Mouse (Mus musculus) activated CD4-positive, CD25-positive, alpha-beta regulatory T cell (primary cell): Measurements from ENCODE around the gene Thsd1. TPM values are rescaled to one million over a fixed set of nuclear protein-coding genes. Genes with fewer than 3 reads are reported as not detected.

ENCODE experiments used
- polyA plus RNA-seq, 2 experiments: library from polyadenylated mRNA; unstranded; fragments of 100-300 nt; shearing (Covaris generic); gene quantifications; one replicate each; pipeline ENCODE4 v1.2.1; 2017

Gene Thsd1
- polyA plus RNA-seq, result under 1 TPM; 0.26 to 0.44 TPM

DNA sequence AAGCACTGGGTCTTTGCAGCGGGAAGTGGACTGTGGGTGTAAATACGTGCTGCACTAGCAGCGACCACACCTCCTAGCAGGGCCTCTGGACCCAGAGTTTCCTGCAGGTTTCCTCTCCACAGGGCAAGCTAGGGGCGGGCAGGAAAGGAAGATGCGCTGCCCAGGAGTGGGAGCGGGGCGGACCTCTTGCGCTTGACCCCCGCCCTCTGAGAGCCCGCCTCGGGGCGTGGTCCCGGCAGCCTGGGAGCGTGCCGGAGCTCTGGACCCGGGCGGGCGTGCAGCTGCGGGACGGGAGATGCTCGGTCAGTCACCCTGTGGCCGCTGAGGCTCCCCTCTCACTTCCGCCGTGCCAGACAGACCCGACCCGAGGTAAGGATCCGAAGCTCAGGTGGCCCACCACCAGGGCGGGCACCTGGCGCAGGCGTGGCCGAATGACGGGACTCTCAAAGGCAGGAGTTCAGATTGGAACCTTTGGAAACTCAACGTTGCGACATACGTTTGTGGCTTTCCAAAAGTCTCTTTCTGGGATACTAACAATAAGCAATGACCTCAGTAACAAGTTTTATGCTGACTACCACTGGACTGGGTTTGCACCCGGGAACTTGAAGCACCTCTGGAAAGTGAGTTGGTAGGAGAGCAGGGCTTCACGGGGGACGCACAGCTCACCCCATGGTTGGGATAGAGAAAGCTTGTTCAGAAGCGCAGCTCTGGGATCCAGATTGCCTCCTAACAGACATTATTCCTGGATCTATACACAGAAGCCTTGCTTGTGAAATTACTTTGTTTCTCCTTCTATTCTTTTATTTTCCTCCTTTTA lies at the start of gene Thsd1:
Thsd1 (plus strand) TSS at position 253 of the 817 bp plus-strand sequence.

GRCm38 (mm10) chr8:22185431-22186397 lies 41.4 kb upstream of the Thsd1 start, which contains the start of gene Ckap2:
Ckap2 (minus strand) TSS chr8:22185819.

DNA sequence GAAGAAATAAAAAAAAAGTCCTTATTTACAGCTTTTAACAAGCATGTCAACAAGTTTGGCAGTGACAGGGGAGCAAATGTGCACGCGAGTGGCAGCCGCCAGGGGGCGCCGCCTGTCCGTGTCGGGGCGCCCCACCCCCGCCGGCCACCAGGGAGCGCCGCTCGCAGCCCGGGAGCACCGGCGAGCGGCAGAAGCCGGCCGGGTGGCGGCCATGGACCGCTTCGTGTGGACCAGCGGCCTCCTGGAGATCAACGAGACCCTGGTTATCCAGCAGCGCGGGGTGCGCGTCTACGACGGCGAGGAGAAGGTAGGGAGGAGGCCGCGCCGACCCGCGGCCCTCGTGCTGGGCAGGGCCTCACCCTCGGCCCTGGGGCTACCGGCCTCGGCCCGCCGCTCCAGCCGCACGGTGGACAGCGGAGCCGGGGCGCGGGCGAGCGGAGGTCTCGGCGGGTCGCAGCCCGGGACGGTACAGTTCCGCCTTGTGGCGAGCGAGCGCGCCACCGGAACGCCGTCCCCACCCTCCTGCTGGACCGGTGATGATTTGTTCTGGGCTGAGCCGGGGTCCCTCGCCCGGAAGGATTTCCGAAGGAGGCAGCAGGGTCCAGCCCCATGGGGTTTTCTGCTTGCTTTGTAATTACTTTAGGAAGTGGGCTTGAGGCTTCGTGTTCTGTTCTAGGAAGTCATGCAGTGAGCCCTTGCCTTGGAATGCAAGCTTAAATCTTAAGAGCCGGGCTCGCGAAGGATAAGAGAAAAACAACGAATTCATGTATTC lies 34.3 kb upstream of the Thsd1 start, which contains the start of gene Vps36:
Vps36 (plus strand) TSS at position 150 of the 772 bp plus-strand sequence.

GRCm38 (mm10) chr8:22282999-22283491 lies 55.9 kb downstream of the Thsd1 start, which contains the start of gene Tpte:
Tpte (plus strand) TSS chr8:22283441.

Other genes starting within 250 kb of the Thsd1 start
- gene Atp7b, start 167.0 kb upstream of the Thsd1 start, polyA plus RNA-seq, result under 1 TPM; 0.04 to 0.10 TPM
- 1 to 10 TPM; 7.6 to 9.9 TPM for gene Alg11, start 166.6 kb upstream of the Thsd1 start, polyA plus RNA-seq
- under 1 TPM; 0.15 to 0.17 TPM for gene Nek5, start 102.3 kb upstream of the Thsd1 start, polyA plus RNA-seq
- gene Nek3, start 60.9 kb upstream of the Thsd1 start, polyA plus RNA-seq, result 1 to 10 TPM; 3.7 to 5.2 TPM
- 1 to 10 TPM; 7.1 to 8.5 TPM for gene Ckap2, start 41.5 kb upstream of the Thsd1 start, polyA plus RNA-seq
- gene Vps36, start 34.5 kb upstream of the Thsd1 start, polyA plus RNA-seq, result 10 to 100 TPM; 38.3 to 46.4 TPM
- gene Tpte, start 56.1 kb downstream of the Thsd1 start, polyA plus RNA-seq, result not detected
- 1 to 10 TPM; 5.2 to 6.5 TPM for gene Slc25a15, start 171.3 kb downstream of the Thsd1 start, polyA plus RNA-seq
- gene Mrps31, start 184.0 kb downstream of the Thsd1 start, polyA plus RNA-seq, result 10 to 100 TPM; 27.2 to 28.5 TPM